Mouse (Mus musculus): ENCODE measurements at regions not wholly inside any gene's neighbourhood (a gene's known extent, or its start where the extent isn't known, plus 50 kb on each side); places are given as distances from the start of the nearest gene placed in this dataset.

- TF ChIP-seq NANOG (IDR thresholded peaks at IDR 0.05; ENCODE audit: borderline replicate concordance, low read length): no peak
- no peak for TF ChIP-seq CTCF (conservative IDR thresholded peaks at IDR 0.05; ENCODE audit: low read length)
These were observed 231.8 kb upstream of the Irx5 start for GRCm38 (mm10) chr8:92125631-92126030.

Measured in E14TG2a.4 (cell line).